Mouse (Mus musculus) myocyte (in vitro differentiated cells): ENCODE measurements around the gene Trhde. TPM values are rescaled to one million over a fixed set of nuclear protein-coding genes. Genes with fewer than 3 reads are reported as not detected.

Experiments
- H3K27me3 ChIP-seq: one replicate; pipeline ENCODE4 v1.6.1; 2011; ENCODE audit not compliant: control insufficient read depth, insufficient read depth, insufficient read length
- H3K36me3 ChIP-seq: one replicate; pipeline ENCODE4 v1.6.1; 2011; ENCODE audit not compliant: control insufficient read depth, insufficient read depth
- H3K4me2 ChIP-seq: one replicate; pipeline ENCODE4 v1.6.1; 2011; ENCODE audit warnings: low read depth, control low read depth
- H3K4me3 ChIP-seq: one replicate; pipeline ENCODE4 v1.5.1; 2011; ENCODE audit warnings: mild to moderate bottlenecking, control low read depth, moderate library complexity
- H3K79me2 ChIP-seq: one replicate; pipeline ENCODE4 v1.6.1; 2011; ENCODE audit not compliant: control insufficient read depth, insufficient read depth
- H3ac ChIP-seq: one replicate; pipeline ENCODE4 v1.6.1; 2011; ENCODE audit not compliant: control insufficient read depth, insufficient read length
- CEBPB ChIP-seq: IDR thresholded peaks from 2 replicates; pipeline ENCODE4 v1.6.1; 2011; ENCODE audit warnings: mild to moderate bottlenecking, moderate library complexity; ENCODE audit not compliant: poor library complexity, insufficient read depth, severe bottlenecking
- E2F4 ChIP-seq: IDR thresholded peaks from one replicate; pipeline ENCODE4 v1.6.1; 2011; ENCODE audit warnings: mild to moderate bottlenecking, control low read depth, moderate library complexity; ENCODE audit not compliant: insufficient read depth
- MAX ChIP-seq: IDR thresholded peaks from one replicate; pipeline ENCODE4 v1.6.1; 2011; ENCODE audit warnings: low read depth, mild to moderate bottlenecking, control low read depth
- MYOD1 ChIP-seq, 3 experiments: IDR thresholded peaks; one replicate each; pipeline ENCODE4 v1.6.1; 2011; ENCODE audit warnings: control low read depth in 2 of 3, low read depth in 2 of 3, mild to moderate bottlenecking in 2 of 3, moderate library complexity in 1 of 3; ENCODE audit not compliant: insufficient read length in 2 of 3, control insufficient read depth in 1 of 3
- MYOG ChIP-seq, 3 experiments: IDR thresholded peaks; one replicate each; pipeline ENCODE4 v1.6.1; 2011; ENCODE audit warnings: control low read depth in 2 of 3, low read depth in 2 of 3, mild to moderate bottlenecking in 2 of 3; ENCODE audit not compliant: insufficient read length in 2 of 3, control insufficient read depth in 1 of 3, insufficient read depth in 1 of 3
- POLR2A ChIP-seq: IDR thresholded peaks from one replicate; pipeline ENCODE4 v1.6.1; 2011; ENCODE audit warnings: low read depth, mild to moderate bottlenecking, control low read depth, moderate library complexity; ENCODE audit not compliant: insufficient read length
- POLR2AphosphoS2 ChIP-seq: IDR thresholded peaks from one replicate; pipeline ENCODE4 v1.6.1; 2011; ENCODE audit warnings: low read depth, control low read depth; ENCODE audit not compliant: insufficient read length
- REST ChIP-seq: IDR thresholded peaks from one replicate; pipeline ENCODE4 v1.6.1; 2011; ENCODE audit warnings: mild to moderate bottlenecking, control low read depth, moderate library complexity; ENCODE audit not compliant: insufficient read depth, insufficient read length
- SRF ChIP-seq: IDR thresholded peaks from one replicate; pipeline ENCODE4 v1.6.1; 2011; ENCODE audit warnings: low read depth; ENCODE audit not compliant: control insufficient read depth, insufficient read length
- TCF12 ChIP-seq: IDR thresholded peaks from one replicate; pipeline ENCODE4 v1.6.1; 2011; ENCODE audit warnings: mild to moderate bottlenecking, control low read depth; ENCODE audit not compliant: poor library complexity, insufficient read depth, severe bottlenecking
- TCF3 ChIP-seq: IDR thresholded peaks from one replicate; pipeline ENCODE4 v1.6.1; 2011; ENCODE audit warnings: low read depth, control low read depth; ENCODE audit not compliant: insufficient read length
- USF1 ChIP-seq: IDR thresholded peaks from one replicate; pipeline ENCODE4 v1.6.1; 2011; ENCODE audit warnings: low read depth, mild to moderate bottlenecking, control low read depth, moderate library complexity
- polyA plus RNA-seq: library from polyadenylated mRNA; unstranded; fragments of >200 nt; fragmentation: generic; extraction: Trizol; gene quantifications from one replicate; pipeline ENCODE4 v1.2.1, GENCODE M21; 2012; ENCODE audit warnings: missing spikeins

Gene Trhde
- polyA plus RNA-seq, 1 experiment = 0.22 TPM

- Histone ChIP-seq H3K36me3 (no peaks in the 10 kb centered on the region), H3K4me2 (no peak overlapping the region), H3ac (no peak overlapping the region), H3K27me3 (peaks cover 3% of the 10 kb centered on the region), H3K4me3 (no peak overlapping the region), H3K79me2 (no peaks in the 10 kb centered on the region)
- TF ChIP-seq MYOG (IDR thresholded peaks at IDR 0.05; ENCODE audit: control insufficient read depth in 1 of 3, insufficient read depth in 1 of 3, insufficient read length in 2 of 3, low read depth in 2 of 3) = no peak
- TF ChIP-seq USF1 = no peak
- TF ChIP-seq TCF12 = no peak
- TF ChIP-seq MAX = no peak
- TF ChIP-seq E2F4 = no peak
- no peak for TF ChIP-seq POLR2A
- no peak for TF ChIP-seq POLR2AphosphoS2
- TF ChIP-seq SRF = no peak
- TF ChIP-seq REST = no peak
- no peak for TF ChIP-seq TCF3
- no peak for TF ChIP-seq CEBPB
- TF ChIP-seq MYOD1 (IDR thresholded peaks at IDR 0.05; ENCODE audit: control insufficient read depth in 1 of 3, insufficient read length in 2 of 3, low read depth in 2 of 3) = no peak
Observed at GRCm38 (mm10) chr10:114805884-114806283, 3.8 kb upstream of the Trhde start.

GRCm38 (mm10) chr10:114801457-114802160 is 498 bp downstream of the Trhde start:
- Histone ChIP-seq H3K36me3 (no peaks in the 10 kb centered on the region), H3K4me2 (peak overlapping the region; percentile 81), H3K4me3 (peak overlapping the region; percentile 29), H3K79me2 (no peaks in the 10 kb centered on the region), H3ac (peak overlapping the region; percentile 2), H3K27me3 (peaks cover 4% of the 10 kb centered on the region)
- TF ChIP-seq POLR2A (no peak), MYOD1 (IDR thresholded peaks at IDR 0.05; ENCODE audit: control insufficient read depth in 1 of 3, insufficient read length in 2 of 3, low read depth in 2 of 3) (peak in 2 of 3 experiments; percentile 35 to 79), MYOG (IDR thresholded peaks at IDR 0.05; ENCODE audit: control insufficient read depth in 1 of 3, insufficient read depth in 1 of 3, insufficient read length in 2 of 3, low read depth in 2 of 3) (peak in 2 of 3 experiments; percentile 58 to 79), CEBPB (no peak)

GRCm38 (mm10) chr10:114800331-114801304 is 1.5 kb downstream of the Trhde start:
- H3K4me2 ChIP-seq = peak overlapping the region; percentile 81
- peaks cover 4% of the 10 kb centered on the region for H3K27me3 ChIP-seq
- no peaks in the 10 kb centered on the region for H3K79me2 ChIP-seq
- TF ChIP-seq REST (no peak), MYOG (IDR thresholded peaks at IDR 0.05; ENCODE audit: control insufficient read depth in 1 of 3, insufficient read depth in 1 of 3, insufficient read length in 2 of 3, low read depth in 2 of 3) (no peak), TCF12 (no peak), MYOD1 (IDR thresholded peaks at IDR 0.05; ENCODE audit: control insufficient read depth in 1 of 3, insufficient read length in 2 of 3, low read depth in 2 of 3) (no peak), USF1 (no peak), TCF3 (no peak), POLR2A (no peak), E2F4 (no peak)
- H3K36me3 ChIP-seq = no peaks in the 10 kb centered on the region
- no peak overlapping the region for H3ac ChIP-seq
- H3K4me3 ChIP-seq = peak overlapping the region; percentile 29

GRCm38 (mm10) chr10:114799481-114799880 is 2.6 kb downstream of the Trhde start:
- no peak overlapping the region for H3ac ChIP-seq
- no peaks in the 10 kb centered on the region for H3K36me3 ChIP-seq
- no peak for TF ChIP-seq SRF
- TF ChIP-seq CEBPB = no peak
- TF ChIP-seq REST = no peak
- TF ChIP-seq POLR2AphosphoS2 = no peak
- TF ChIP-seq MAX = no peak
- no peak for TF ChIP-seq TCF12
- no peak for TF ChIP-seq TCF3
- TF ChIP-seq E2F4 = no peak
- no peak for TF ChIP-seq USF1
- no peak for TF ChIP-seq MYOG (IDR thresholded peaks at IDR 0.05; ENCODE audit: control insufficient read depth in 1 of 3, insufficient read depth in 1 of 3, insufficient read length in 2 of 3, low read depth in 2 of 3)
- TF ChIP-seq POLR2A = no peak
- TF ChIP-seq MYOD1 (IDR thresholded peaks at IDR 0.05; ENCODE audit: control insufficient read depth in 1 of 3, insufficient read length in 2 of 3, low read depth in 2 of 3) = no peak
- no peak overlapping the region for H3K4me3 ChIP-seq
- no peaks in the 10 kb centered on the region for H3K79me2 ChIP-seq
- peaks cover 4% of the 10 kb centered on the region for H3K27me3 ChIP-seq
- H3K4me2 ChIP-seq = no peak overlapping the region
